Mouse (Mus musculus) fat pad, adult 2 months (tissue): Measurements from ENCODE around the gene Wnt1.

ENCODE experiments used
- DNase-seq: peaks from one replicate; pipeline ENCODE4 v3.0.0-alpha.2; 2011; ENCODE audit warnings: low read depth, low spot score; ENCODE audit errors: extremely low read depth

Wnt1 gene

GRCm38 (mm10) chr15:98777762-98778161, 11.9 kb upstream of the Wnt1 start, which contains the start of gene Wnt10b:
Gene Wnt10b, minus strand, starts transcription at chr15:98778150.
- no peak for DNase-seq

GRCm38 (mm10) chr15:98778191-98778770, 11.4 kb upstream of the Wnt1 start:
- DNase-seq = no peak

GRCm38 (mm10) chr15:98778806-98779205, 10.9 kb upstream of the Wnt1 start:
- DNase-seq = no peak

GRCm38 (mm10) chr15:98780075-98780474, 9.6 kb upstream of the Wnt1 start:
- DNase-seq = no peak

- no peak for DNase-seq
These were observed 9.1 kb upstream of the Wnt1 start for GRCm38 (mm10) chr15:98780573-98780972.

- DNase-seq = no peak
These were observed 8.5 kb upstream of the Wnt1 start for GRCm38 (mm10) chr15:98781166-98781565.

- DNase-seq = no peak
These were observed 3.9 kb upstream of the Wnt1 start for GRCm38 (mm10) chr15:98785744-98786143.

GRCm38 (mm10) chr15:98787930-98788329, 1.7 kb upstream of the Wnt1 start:
- no peak for DNase-seq

GRCm38 (mm10) chr15:98788972-98789660, 541 bp upstream of the Wnt1 start:
- DNase-seq = peak; percentile 21

GRCm38 (mm10) chr15:98790761-98791160, 1.1 kb downstream of the Wnt1 start:
- DNase-seq = no peak

- DNase-seq = no peak
These were observed 1.6 kb downstream of the Wnt1 start for GRCm38 (mm10) chr15:98791221-98791620.

- DNase-seq = no peak
These were observed 2.1 kb downstream of the Wnt1 start for GRCm38 (mm10) chr15:98791771-98792170.

- DNase-seq = no peak
These were observed 2.8 kb downstream of the Wnt1 start for GRCm38 (mm10) chr15:98792233-98793020.

GRCm38 (mm10) chr15:98793141-98793698, 3.6 kb downstream of the Wnt1 start:
- no peak for DNase-seq

- DNase-seq = no peak
These were observed 7.3 kb downstream of the Wnt1 start for GRCm38 (mm10) chr15:98796803-98797595.

GRCm38 (mm10) chr15:98797835-98798492, 8.3 kb downstream of the Wnt1 start:
- DNase-seq = no peak

- DNase-seq = no peak
These were observed 9.2 kb downstream of the Wnt1 start for GRCm38 (mm10) chr15:98798903-98799302.

- no peak for DNase-seq
These were observed 9.7 kb downstream of the Wnt1 start for GRCm38 (mm10) chr15:98799396-98799795.

GRCm38 (mm10) chr15:98802926-98803325, 13.3 kb downstream of the Wnt1 start:
- DNase-seq = no peak

- DNase-seq = no peak
These were observed 14.4 kb downstream of the Wnt1 start for GRCm38 (mm10) chr15:98804054-98804453.
